Mouse (Mus musculus): ENCODE measurements around the gene Qrfp. TPM values are rescaled to one million over a fixed set of nuclear protein-coding genes. Genes with fewer than 3 reads are reported as not detected.

Gene Qrfp
- polyA plus RNA-seq, 1 experiment, result not detected

- Histone ChIP-seq H3K4me1 (ENCODE audit: control insufficient read depth, insufficient read depth, low read length) (peaks cover 12% of the 10 kb centered on the region), H3K4me3 (replicated peaks; ENCODE audit: insufficient read depth, low read depth, low read length) (no peak overlapping the region), H3K27ac (ENCODE audit: insufficient read depth, low read length) (no peak overlapping the region; the same call in 1 of the 2 replicates), H3K27me3 (ENCODE audit: control insufficient read depth, insufficient read depth, low read length) (no peaks in the 10 kb centered on the region)
- no peak for DNase-seq
- TF ChIP-seq POLR2A (IDR thresholded peaks at IDR 0.05; ENCODE audit: borderline replicate concordance, insufficient read depth, low read length), result no peak
- TF ChIP-seq CTCF (IDR thresholded peaks at IDR 0.05; ENCODE audit: borderline replicate concordance, insufficient read depth, low read depth, low read length), result no peak
- WGBS, result 49% methylated on average over 2 of the region's 2 CpGs
Measured at GRCm38 (mm10) chr2:31763271-31763670, 47.1 kb downstream of the Qrfp start.

GRCm38 (mm10) chr2:31762853-31763252 is 47.5 kb downstream of the Qrfp start:
- Histone ChIP-seq H3K27ac (ENCODE audit: insufficient read depth, low read length) (no peak overlapping the region; the same call in 1 of the 2 replicates), H3K27me3 (ENCODE audit: control insufficient read depth, insufficient read depth, low read length) (no peaks in the 10 kb centered on the region), H3K4me3 (replicated peaks; ENCODE audit: insufficient read depth, low read depth, low read length) (no peak overlapping the region), H3K4me1 (ENCODE audit: control insufficient read depth, insufficient read depth, low read length) (peaks cover 12% of the 10 kb centered on the region)
- no peak for DNase-seq
- 76% methylated on average over 2 of the region's 2 CpGs for WGBS
- TF ChIP-seq POLR2A (IDR thresholded peaks at IDR 0.05; ENCODE audit: borderline replicate concordance, insufficient read depth, low read length) (no peak), CTCF (IDR thresholded peaks at IDR 0.05; ENCODE audit: borderline replicate concordance, insufficient read depth, low read depth, low read length) (no peak)

GRCm38 (mm10) chr2:31762155-31762554 is 48.2 kb downstream of the Qrfp start:
- 13% methylated on average over 3 of the region's 3 CpGs for WGBS
- H3K27me3 ChIP-seq (ENCODE audit: control insufficient read depth, insufficient read depth, low read length), result no peaks in the 10 kb centered on the region
- no peak overlapping the region for H3K4me3 ChIP-seq (replicated peaks; ENCODE audit: insufficient read depth, low read depth, low read length)
- no peak overlapping the region; the same call in 1 of the 2 replicates for H3K27ac ChIP-seq (ENCODE audit: insufficient read depth, low read length)
- TF ChIP-seq POLR2A (IDR thresholded peaks at IDR 0.05; ENCODE audit: borderline replicate concordance, insufficient read depth, low read length) (no peak), CTCF (IDR thresholded peaks at IDR 0.05; ENCODE audit: borderline replicate concordance, insufficient read depth, low read depth, low read length) (no peak)
- H3K4me1 ChIP-seq (ENCODE audit: control insufficient read depth, insufficient read depth, low read length), result peaks cover 9% of the 10 kb centered on the region
- no peak for DNase-seq

GRCm38 (mm10) chr2:31761585-31761984 is 48.8 kb downstream of the Qrfp start:
- Histone ChIP-seq H3K27ac (ENCODE audit: insufficient read depth, low read length) (no peak overlapping the region), H3K27me3 (ENCODE audit: control insufficient read depth, insufficient read depth, low read length) (no peaks in the 10 kb centered on the region), H3K4me1 (ENCODE audit: control insufficient read depth, insufficient read depth, low read length) (peaks cover 7% of the 10 kb centered on the region; the same call in 1 of the 2 replicates), H3K4me3 (replicated peaks; ENCODE audit: insufficient read depth, low read depth, low read length) (no peak overlapping the region)
- TF ChIP-seq POLR2A (IDR thresholded peaks at IDR 0.05; ENCODE audit: borderline replicate concordance, insufficient read depth, low read length), result no peak
- no peak for TF ChIP-seq CTCF (IDR thresholded peaks at IDR 0.05; ENCODE audit: borderline replicate concordance, insufficient read depth, low read depth, low read length)
- DNase-seq, result no peak
- 65% methylated on average over 4 of the region's 4 CpGs for WGBS

GRCm38 (mm10) chr2:31761115-31761531 is 49.3 kb downstream of the Qrfp start:
- 69% methylated on average over 7 of the region's 7 CpGs for WGBS
- DNase-seq, result no peak
- Histone ChIP-seq H3K4me1 (ENCODE audit: control insufficient read depth, insufficient read depth, low read length) (peaks cover 7% of the 10 kb centered on the region; the same call in 1 of the 2 replicates), H3K27me3 (ENCODE audit: control insufficient read depth, insufficient read depth, low read length) (no peaks in the 10 kb centered on the region), H3K27ac (ENCODE audit: insufficient read depth, low read length) (no peak overlapping the region), H3K4me3 (replicated peaks; ENCODE audit: insufficient read depth, low read depth, low read length) (no peak overlapping the region)
- TF ChIP-seq POLR2A (IDR thresholded peaks at IDR 0.05; ENCODE audit: borderline replicate concordance, insufficient read depth, low read length) (no peak), CTCF (IDR thresholded peaks at IDR 0.05; ENCODE audit: borderline replicate concordance, insufficient read depth, low read depth, low read length) (no peak)

GRCm38 (mm10) chr2:31760486-31760885 is 49.9 kb downstream of the Qrfp start:
- Histone ChIP-seq H3K4me3 (replicated peaks; ENCODE audit: insufficient read depth, low read depth, low read length) (peak overlapping the region; percentile 8), H3K27me3 (ENCODE audit: control insufficient read depth, insufficient read depth, low read length) (no peaks in the 10 kb centered on the region), H3K27ac (ENCODE audit: insufficient read depth, low read length) (no peak overlapping the region), H3K4me1 (ENCODE audit: control insufficient read depth, insufficient read depth, low read length) (peaks cover 7% of the 10 kb centered on the region; the same call in 1 of the 2 replicates)
- WGBS, result 86% methylated on average over 1 of the region's 1 CpGs
- no peak for DNase-seq
- TF ChIP-seq POLR2A (IDR thresholded peaks at IDR 0.05; ENCODE audit: borderline replicate concordance, insufficient read depth, low read length) (no peak), CTCF (IDR thresholded peaks at IDR 0.05; ENCODE audit: borderline replicate concordance, insufficient read depth, low read depth, low read length) (no peak)

GRCm38 (mm10) chr2:31759751-31760460 is 50.5 kb downstream of the Qrfp start:
- peak; percentile 47 to 54 for DNase-seq
- WGBS, result 16% methylated on average over 42 of the region's 42 CpGs
- TF ChIP-seq POLR2A (IDR thresholded peaks at IDR 0.05; ENCODE audit: borderline replicate concordance, insufficient read depth, low read length), result no peak
- no peak for TF ChIP-seq CTCF (IDR thresholded peaks at IDR 0.05; ENCODE audit: borderline replicate concordance, insufficient read depth, low read depth, low read length)
- peak overlapping the region; percentile 79 for H3K4me3 ChIP-seq (replicated peaks; ENCODE audit: insufficient read depth, low read depth, low read length)
- no peaks in the 10 kb centered on the region for H3K27me3 ChIP-seq (ENCODE audit: control insufficient read depth, insufficient read depth, low read length)
- H3K27ac ChIP-seq (ENCODE audit: insufficient read depth, low read length), result peak overlapping the region; percentile 27; the same call in 1 of the 2 replicates
- H3K4me1 ChIP-seq (ENCODE audit: control insufficient read depth, insufficient read depth, low read length), result peaks cover 7% of the 10 kb centered on the region; the same call in 1 of the 2 replicates

GRCm38 (mm10) chr2:31758966-31759365 is 51.4 kb downstream of the Qrfp start:
- Histone ChIP-seq H3K4me3 (replicated peaks; ENCODE audit: insufficient read depth, low read depth, low read length) (no peak overlapping the region), H3K27ac (ENCODE audit: insufficient read depth, low read length) (no peak overlapping the region), H3K4me1 (ENCODE audit: control insufficient read depth, insufficient read depth, low read length) (peaks cover 7% of the 10 kb centered on the region; the same call in 1 of the 2 replicates), H3K27me3 (ENCODE audit: control insufficient read depth, insufficient read depth, low read length) (no peaks in the 10 kb centered on the region)
- TF ChIP-seq CTCF (IDR thresholded peaks at IDR 0.05; ENCODE audit: borderline replicate concordance, insufficient read depth, low read depth, low read length), result no peak
- TF ChIP-seq POLR2A (IDR thresholded peaks at IDR 0.05; ENCODE audit: borderline replicate concordance, insufficient read depth, low read length), result no peak
- WGBS, result 87% methylated on average over 5 of the region's 5 CpGs
- no peak for DNase-seq

Measured in cerebellum, adult 2 months (tissue).